Mouse (Mus musculus): Measurements from ENCODE around the gene Rtn1.
A peak's percentile ranks its signal among the peaks of the same experiment; 100 is the strongest.

Gene Rtn1

DNA sequence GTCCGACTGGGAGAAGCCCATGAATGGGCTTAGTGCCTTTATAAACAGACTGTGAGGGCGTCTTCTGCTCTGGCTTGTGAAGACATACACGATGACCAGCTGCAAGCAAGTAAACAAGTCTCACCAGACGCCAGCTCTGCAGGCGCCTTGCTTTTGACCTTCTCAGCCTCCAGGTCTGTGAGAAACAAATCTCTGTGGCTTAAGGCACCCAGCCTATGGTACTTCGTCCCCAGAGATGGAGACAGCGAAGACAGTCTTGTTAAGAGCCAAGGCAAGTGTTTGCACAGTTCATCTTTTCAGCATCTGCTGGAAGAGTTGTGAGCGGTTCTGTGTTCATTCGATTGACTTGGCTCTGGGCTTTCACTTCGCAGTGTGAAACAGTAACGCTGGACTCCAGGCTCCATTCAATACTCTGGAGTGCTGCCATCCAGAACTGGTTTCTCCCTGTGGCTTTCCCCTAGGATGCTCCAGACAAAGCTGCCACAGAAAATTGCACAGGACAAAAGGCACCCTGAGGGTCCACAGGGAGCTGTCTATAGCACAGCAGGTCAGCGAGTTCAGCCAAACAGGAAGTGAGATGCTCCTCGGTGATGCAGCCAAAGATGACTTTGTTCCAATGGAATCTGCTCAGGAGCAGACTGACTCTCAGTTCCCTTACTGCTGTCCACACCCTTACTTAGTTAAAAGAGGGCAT lies 135.0 kb downstream of the Rtn1 start:
- DNase-seq: no peak

- DNase-seq: peak; percentile 19 to 25
These were observed 141.2 kb downstream of the Rtn1 start for GRCm38 (mm10) chr12:72267614-72268013.

GRCm38 (mm10) chr12:72265261-72266228 lies 143.3 kb downstream of the Rtn1 start:
- no peak for DNase-seq

DNA sequence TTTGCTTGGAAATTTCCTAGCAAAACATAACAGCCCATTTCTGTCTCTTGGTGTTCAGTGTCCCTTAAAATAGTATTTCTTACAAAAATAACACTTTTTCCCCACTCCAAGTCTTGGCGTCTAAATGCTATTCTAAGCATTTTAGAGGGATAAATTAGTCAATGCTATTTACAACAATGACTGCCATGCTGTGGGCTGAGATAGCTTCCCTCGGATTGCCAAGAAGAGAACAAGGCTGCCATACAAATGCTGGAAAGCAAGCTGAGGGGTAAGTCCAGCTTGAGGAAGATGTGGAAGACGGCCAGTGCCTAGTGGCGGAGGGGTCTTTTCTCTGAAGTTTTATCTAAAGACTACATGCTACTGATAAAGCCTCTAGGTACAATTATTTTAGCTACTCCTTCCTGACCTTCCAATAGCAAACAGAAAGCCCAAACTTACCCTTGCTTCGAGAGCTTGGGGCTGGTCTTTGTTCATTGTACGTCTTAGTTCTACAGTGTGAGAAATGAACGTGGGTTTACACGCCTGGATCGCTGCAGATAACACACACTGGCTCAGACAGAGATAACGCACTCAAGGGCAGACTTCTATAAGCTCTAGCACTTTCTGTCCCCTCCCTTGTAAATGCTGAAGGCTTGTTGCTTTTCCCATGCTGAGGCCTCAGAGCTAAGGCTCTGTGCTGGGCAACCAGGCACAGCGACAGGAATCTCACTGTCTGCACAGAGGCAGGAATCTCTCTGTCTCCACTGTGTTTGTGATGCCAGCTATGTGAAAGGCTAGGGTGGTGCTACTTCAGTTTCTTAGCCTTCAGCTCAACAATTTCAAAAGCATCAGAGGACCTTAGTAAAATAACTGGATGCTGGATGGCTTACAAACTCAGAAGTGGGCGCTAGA lies 145.4 kb downstream of the Rtn1 start:
- no peak for DNase-seq

- DNase-seq: no peak
These were observed 151.9 kb downstream of the Rtn1 start for GRCm38 (mm10) chr12:72257000-72257399.

DNA sequence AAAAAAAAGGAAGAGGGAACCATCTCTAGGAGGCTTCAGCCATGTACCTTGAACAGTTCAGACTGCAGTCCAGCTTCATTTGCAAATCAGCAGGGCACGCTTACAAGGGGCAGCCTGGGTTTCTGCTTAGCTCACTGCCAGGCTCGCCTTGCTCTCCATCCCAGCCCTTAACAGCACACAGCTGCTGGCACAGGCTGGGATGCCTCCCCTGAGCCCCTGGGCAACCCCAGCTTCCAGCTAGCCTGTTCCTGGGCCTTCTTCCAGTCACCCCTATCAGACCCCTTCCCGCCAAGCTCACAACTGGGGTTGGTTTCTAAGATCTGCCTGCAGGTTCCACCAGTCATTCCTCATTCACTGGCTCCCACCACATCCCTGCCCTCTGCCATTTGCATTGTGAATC lies 155.8 kb downstream of the Rtn1 start:
- DNase-seq: no peak

DNA sequence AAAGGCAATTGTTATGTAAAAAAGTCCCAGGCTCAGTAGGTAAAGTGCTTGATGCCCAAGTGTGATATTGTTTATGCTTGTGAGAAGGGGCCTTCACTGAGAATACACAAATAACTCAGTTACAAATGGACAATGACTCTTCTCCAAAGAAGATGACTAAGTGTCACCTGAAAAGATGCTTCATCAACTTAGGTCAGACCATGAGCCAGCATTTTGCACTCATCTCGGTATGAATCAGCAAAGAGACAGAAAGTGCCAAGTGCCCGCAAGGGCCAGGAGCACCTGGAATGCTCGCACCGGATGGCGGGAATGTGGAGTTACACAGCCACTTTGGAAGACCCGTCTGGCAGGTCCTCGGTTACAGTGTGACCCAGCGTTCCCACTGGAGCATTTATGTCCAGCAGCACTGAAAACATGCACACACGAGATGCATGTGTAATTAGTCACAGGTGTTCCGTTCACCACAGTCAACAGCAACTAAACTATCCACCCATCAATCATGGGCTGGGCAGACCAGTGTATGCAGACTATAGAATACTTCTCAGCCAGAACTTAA lies 156.9 kb downstream of the Rtn1 start:
- no peak for DNase-seq

GRCm38 (mm10) chr12:72244951-72245350 lies 163.9 kb downstream of the Rtn1 start:
- DNase-seq: no peak

GRCm38 (mm10) chr12:72242807-72243206 lies 166.0 kb downstream of the Rtn1 start:
- DNase-seq: no peak

DNA sequence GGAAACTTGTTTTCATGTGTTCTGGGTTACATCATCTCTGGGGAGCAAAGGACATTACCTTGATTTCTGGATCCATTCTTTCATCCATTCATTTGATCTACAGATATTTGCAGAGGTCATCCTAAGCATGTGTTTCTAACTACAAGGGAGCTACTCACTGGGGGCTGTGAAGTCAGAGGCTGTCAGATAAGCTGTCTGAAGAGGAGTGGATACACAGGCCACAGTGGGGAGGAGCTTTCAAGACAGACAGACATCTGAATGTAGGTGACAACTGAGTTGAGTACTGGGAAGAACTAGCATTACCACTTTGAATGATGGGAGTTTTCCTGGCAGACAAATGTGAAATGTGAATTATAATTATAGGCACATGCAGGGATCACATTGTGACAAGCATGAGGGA lies 168.3 kb downstream of the Rtn1 start:
- DNase-seq: no peak

- no peak for DNase-seq
These were observed 169.5 kb downstream of the Rtn1 start for GRCm38 (mm10) chr12:72239230-72239894.

GRCm38 (mm10) chr12:72237251-72237650 lies 171.6 kb downstream of the Rtn1 start:
- no peak for DNase-seq

- DNase-seq: no peak
These were observed 172.3 kb downstream of the Rtn1 start for GRCm38 (mm10) chr12:72236564-72237011.

DNA sequence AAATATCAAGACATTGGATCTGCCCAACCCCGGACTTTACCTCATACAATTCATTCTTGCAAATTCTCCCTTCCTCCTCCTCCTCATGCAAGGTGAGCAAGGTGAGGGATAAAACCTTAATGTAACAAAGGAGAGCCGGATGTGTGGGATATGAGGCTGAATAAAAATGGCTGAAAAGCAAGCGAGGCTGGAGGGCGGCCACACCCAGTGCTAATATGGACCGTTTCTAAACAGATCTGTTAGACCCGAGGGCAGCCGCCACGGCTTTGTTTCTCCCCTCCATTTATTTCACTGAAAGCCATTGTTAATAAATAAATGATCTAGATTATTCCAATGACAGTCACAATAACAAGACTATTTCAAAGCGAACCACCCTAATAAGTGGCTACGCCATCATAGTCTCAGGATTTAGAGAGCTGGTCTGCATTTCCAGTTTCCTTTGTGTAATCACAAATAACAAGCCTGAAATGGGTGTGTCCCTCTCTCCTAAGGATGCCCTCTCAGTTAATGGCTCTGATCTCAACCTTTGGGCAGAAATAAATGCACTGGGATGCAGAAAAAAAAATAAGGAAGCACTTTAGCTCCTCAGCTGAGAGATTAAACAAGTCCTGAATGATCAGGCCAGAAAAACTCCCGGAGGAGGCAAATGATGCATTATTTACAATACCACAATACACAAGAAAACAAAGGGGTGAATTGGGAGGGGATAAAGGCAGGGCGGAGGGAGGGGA lies 173.1 kb downstream of the Rtn1 start:
- DNase-seq: no peak

DNA sequence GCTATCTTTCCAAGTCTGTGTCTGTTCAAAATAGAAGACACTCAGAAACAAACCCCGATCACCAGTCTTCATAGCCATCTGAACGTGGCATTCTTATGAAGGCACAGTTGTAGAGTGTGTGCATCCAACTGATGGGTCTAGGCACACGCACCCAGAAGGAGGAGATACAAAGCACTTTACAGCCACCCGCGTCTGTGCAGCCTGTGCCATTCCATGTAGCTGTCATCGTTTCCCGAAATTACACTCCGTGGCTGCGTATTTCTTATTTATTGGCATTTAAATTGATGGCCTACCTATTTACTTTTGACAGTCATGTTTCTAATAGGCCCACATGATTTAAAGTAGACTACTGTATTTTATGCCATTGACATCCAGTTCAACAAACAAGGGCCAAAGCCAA lies 173.9 kb downstream of the Rtn1 start:
- no peak for DNase-seq

DNA sequence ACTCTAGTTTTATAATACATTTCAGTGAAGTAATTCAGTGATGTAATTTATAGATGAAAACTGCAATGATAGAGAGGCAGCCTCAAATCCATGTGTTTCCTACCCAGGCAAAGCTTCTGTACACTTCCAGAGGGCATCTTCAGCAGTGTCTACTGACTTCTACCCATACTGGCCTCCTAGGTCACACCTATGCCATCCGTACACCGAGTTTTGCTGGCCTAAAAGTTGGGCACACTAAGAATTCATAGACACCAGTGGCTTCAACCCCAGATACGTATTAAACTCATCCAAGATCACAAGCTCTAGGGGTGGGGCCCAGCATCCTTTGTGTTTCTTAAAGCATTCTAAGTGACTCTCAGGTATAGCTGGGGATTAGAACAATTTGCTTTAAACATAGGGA lies 174.7 kb downstream of the Rtn1 start:
- DNase-seq: no peak

DNA sequence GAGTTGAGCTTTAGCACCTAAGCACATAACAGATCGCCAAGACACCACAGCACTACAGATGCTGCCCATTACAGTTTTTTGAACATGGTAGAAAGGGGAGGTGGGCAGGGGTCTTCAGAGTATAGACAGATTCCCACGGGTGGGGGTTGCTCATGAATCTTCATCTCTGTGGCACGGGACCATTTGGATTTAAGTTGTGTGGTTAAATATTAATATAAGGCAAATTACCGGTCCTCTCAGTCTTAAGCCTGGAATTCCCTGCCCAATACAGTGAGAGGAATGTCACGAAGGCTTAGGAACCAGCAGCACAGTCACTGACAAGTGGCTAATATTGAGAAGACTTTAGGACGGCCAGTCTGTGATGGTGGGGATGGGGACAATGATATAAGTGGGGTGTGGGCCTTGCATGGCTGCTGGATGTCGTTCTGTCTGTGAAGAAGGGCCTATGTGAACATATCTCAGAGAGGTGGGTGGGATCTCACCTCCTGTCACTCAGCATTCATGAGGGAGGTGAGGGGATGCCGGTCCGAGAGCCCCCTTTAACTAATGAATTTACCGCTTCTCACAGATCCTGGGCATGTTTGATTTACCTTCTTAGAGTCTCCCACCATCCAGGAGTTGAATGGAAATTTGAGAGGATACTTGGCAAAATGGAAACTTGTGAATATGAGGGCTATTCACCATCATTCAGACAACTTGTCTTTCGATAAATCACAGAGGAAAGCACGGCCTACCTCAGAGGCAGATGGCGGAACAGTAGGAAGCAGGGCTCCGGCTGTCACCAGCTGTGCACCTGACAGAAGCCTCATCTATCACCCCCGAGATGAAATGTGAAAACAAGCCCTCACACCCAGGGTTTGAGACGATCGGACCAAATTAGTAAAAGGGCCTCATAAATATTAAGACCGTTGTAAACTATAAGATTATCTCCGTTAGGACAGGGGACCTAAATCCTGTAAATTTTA lies 175.7 kb downstream of the Rtn1 start:
- DNase-seq: no peak

DNA sequence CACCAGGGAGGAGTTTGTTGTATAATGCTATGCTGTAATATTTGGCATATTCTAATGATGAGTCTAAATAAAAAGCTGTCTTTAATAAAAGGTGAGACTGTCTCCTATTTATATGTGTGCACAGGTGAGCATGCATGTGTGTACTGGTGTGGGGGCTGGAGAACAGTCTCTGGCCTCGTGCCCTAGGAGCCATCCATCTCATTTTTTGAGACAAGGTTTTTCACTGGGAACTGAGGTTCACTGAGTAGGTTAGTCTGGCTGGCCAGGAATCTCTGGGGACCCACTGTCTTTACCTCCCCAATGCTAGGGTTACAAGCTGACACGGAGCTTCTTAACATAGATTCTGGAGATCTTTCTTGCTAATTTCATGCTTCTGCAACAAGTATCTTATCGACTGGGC lies 176.7 kb downstream of the Rtn1 start:
- no peak for DNase-seq

- DNase-seq: no peak
These were observed 179.2 kb downstream of the Rtn1 start for GRCm38 (mm10) chr12:72229451-72230196.
